In the genomic region with DNA sequence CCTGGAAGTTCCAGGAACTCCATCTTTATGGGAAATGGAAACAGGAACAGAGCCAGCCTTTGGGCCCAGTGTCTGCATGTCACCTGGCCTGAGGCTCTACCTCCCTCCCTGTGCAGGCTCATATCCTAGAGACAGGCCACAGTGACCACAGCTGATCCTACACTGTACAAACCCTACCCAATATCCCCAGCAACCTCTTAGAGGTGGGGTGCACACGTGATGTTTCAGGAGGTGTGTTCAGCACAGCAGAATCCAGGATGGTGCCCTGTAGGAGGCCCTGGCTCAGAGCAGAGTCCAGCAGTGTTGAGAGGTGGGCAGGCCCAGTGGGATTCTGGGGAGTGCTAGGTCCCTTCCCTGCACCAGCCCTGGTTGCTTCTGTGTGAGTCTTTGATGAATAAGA, we compare ENCODE assay signal across 9 mouse cellular contexts. TPM values are rescaled to one million over a fixed set of nuclear protein-coding genes. Genes with fewer than 3 reads are reported as not detected.
"Had no signal": no experiment of that assay in that cellular context is flagged by ENCODE, and none has a peak within 500 bp of the region (broad histone marks: within the 10 kb centered on the region; RNA-seq: fewer than 3 reads in every experiment).

No protein-coding gene starts in this region.

- DNase-seq: kidney, postnatal 25 days; layer of hippocampus, adult 9-11 months; lung, adult 18-20 months; lung, postnatal 10 days; lung, postnatal 36 days; midbrain, embryonic 14.5 days; thymus, adult 18-20 months; thymus, postnatal 36 days had no signal

RNA-seq across cellular contexts. Expression of a gene that starts 4.0 kb away (rescaled TPM):
- total RNA-seq: liver, adult 2 months had no signal
